Mouse (Mus musculus) skeletal muscle tissue, adult 2 months (tissue): ENCODE results near the gene Tmprss9.

Source experiments
- DNase-seq: peaks from one replicate; pipeline ENCODE4 v3.0.0-alpha.2; 2012; ENCODE audit warnings: low read depth, low spot score

Tmprss9 gene

GRCm38 (mm10) chr10:80936810-80937164 is 65.1 kb downstream of the Tmprss9 start:
- DNase-seq: no peak

DNA sequence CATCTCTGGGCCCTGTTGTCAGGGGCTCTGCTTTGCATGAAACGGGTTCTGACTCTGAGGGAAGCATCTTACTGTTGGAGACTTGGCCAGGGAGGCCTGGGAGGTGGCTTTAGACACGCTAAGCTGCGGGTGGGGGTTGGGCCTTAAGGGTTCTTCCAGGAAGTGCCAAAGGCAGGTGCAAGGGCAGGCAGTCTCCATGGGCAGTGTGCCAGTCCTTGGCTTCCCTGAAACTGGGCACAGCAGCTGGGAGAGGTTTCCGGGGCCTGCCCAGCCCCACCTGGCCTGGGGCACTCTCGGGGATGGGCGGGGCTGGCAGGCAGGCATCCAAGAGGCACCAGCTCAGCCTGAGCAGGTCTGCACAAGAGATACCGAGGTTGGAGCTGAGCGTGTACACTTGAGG is 66.0 kb downstream of the Tmprss9 start:
- DNase-seq: peak; percentile 86

DNA sequence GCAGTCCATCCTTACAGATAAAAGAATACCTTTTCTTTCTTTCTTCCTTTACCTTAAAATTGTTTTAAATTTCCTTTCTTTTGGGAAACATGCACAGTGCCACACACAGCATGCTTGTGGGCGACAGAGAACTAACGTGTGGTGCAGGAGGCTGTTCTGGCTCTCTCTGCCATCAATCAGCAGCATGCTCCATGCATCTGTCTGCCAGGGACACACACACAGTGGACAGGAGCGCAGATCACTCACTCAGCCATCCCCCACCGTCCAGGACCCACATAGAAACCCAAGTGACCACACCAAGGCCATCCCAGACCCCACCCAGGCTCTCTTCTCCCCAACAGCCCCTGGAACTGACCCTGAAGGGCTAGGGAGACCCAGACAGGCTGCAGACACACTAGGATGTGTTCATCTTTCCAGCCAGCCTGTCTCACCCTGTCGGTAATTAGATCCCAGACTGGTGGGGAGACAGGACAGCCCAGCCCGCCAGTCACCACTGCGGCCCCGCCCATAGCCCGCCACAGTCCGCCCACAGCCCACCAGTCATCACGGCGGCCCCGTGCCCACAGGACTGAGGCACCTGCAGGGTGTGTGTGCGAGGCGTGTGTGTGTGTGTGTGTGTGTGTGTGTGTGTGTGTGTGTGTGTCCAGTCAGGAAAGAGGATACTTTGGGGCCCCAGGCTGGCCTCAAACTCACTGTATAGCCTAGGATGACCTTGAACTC is 67.3 kb downstream of the Tmprss9 start:
- DNase-seq: no peak

DNA sequence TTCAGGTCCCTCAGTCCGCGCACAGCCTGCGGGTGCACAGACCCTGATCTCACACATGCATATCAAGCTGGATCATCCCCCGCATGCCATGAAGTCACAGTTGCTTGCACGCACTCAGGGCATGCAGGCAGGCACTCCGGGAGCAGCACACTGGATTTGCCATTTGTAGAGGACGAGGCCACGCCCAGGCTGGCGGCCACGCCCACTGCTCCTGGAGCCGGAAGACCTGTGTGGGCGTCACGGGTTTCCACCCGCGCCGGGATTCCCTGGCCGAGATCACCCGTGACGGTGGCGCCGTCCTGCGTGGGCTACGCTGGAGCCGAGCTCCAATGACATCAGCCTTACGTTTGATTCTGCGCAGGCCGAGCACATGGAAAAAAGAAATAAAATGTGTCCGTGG is 68.0 kb downstream of the Tmprss9 start:
- peak; percentile 93 for DNase-seq

GRCm38 (mm10) chr10:80940320-80940987 is 68.8 kb downstream of the Tmprss9 start:
- peak; percentile 95 for DNase-seq

DNA sequence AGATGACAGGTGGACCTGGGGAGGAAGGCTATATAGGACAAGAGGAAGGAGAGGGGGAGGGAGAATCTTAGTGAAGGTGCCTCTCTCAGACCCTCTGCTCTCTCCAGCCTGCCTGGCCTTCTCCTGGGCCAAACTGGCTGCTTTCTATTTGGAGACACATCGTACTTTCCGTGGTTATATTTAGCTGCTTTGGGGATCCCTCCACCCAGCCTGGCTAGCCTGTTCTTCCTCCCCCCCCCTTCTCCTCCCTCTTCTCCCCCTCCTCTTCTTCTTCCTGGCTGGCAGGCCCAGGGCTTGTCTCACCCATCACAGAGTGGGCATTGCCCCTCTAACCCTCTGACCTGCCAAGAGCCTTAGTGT is 69.3 kb downstream of the Tmprss9 start:
- no peak for DNase-seq

- DNase-seq: no peak
Measured at GRCm38 (mm10) chr10:80942919-80943318, 71.3 kb downstream of the Tmprss9 start.

GRCm38 (mm10) chr10:80943701-80944100 is 72.1 kb downstream of the Tmprss9 start:
- no peak for DNase-seq

DNA sequence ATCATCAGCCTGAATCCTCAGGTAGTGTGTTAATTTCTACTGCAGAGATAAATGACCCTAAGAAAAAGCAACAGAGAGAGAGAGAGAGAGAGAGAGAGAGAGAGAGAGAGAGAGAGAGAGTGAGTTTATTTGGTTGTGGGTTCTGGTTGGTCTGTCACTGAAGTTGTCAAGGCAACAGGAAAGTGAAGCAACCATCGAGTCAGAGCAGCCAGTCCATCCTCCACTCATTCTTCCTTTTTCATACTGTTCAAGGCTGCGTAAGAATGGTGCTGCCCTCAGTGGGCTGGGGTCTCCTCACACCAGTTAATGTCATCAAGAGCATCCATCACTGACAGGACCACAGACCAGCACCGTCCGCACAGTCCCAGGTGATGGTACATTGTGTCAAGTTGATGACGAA is 72.6 kb downstream of the Tmprss9 start:
- DNase-seq: no peak

DNA sequence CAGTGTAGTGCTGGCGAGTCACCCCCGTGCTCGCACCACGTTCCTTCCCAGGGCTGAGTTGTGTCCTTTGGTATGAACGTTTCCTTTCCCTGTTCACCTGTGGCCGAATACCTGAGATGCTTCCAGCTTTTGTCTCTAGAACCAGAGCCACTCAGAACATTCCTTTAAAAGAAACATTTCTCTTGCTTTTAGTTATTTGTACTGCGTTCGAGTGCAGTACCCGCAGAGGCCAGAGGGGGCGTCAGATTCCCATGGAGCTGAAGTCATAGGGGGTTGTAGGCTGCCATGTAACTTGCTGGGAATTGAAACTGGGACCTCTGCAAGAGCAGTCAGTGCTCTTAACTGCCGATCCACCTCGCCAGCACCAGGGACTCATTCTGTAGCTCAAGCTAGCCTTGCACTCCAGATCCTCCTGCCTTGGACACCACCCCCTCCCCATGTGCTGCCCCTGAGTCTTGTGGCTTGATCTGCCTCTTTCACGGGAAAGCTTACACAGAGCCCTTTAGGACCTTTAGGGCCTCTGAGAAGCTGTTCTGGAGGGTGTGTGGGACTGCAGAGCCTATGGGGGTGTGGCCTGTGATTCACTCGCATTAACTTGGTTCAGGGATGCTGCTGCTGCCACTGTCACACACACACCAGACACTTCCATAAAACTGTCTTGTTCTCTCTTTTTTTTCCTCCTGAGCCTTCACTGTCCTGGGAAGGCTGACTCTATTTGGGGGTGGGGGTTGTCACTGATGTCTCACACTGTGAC is 75.2 kb downstream of the Tmprss9 start:
- DNase-seq: no peak

- DNase-seq: no peak
Measured at GRCm38 (mm10) chr10:80947802-80948201, 76.2 kb downstream of the Tmprss9 start.

GRCm38 (mm10) chr10:80948570-80948969 is 76.9 kb downstream of the Tmprss9 start:
- no peak for DNase-seq

DNA sequence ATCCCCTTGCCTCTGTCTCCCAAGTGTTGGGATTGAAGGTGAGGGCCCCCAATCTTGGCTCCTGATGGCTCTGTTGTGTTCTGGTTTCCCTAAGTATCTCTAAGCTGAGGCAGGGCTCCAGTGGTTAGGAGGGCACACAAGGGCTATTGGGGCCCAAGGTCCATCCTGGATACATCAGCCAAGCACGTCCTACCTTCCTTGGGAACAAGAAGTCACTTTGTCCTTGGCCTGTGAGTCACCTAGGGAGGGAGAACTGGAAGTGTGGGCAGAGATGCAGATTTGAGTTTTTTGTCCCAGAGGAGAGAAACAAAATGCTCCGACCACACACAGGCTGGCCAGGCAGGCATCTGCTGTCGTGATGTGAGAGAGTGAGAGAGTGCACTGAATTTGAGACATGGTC is 77.4 kb downstream of the Tmprss9 start:
- DNase-seq: no peak
